Mouse (Mus musculus) urinary bladder, postnatal 14 days (tissue): ENCODE measurements at regions not wholly inside any gene's neighbourhood (a gene's known extent, or its start where the extent isn't known, plus 50 kb on each side); places are given as distances from the start of the nearest gene placed in this dataset.

Experiments
- DNase-seq: peaks from one replicate; pipeline ENCODE4 v3.0.0; 2021; ENCODE audit warnings: low spot score

DNA sequence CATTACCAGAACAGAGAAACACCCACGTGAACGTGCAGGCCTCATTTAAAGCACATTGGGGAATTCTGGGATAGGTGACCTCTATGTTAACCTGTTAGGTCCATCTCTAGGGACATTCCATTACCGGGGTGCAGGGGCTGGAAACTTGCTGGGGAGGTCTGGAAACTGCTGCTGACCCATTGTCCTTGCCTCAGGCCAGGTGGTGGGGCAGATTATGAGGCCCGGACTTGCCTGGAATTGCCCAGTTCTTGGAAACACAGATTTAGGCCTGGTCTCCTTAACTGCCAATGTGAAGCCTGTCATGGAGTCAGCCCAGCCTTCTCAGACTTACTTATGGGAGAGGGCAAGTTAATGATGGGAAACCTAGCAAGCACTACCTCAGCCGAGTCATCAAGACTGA, 175.3 kb upstream of the Klf7 start:
- no peak for DNase-seq

DNA sequence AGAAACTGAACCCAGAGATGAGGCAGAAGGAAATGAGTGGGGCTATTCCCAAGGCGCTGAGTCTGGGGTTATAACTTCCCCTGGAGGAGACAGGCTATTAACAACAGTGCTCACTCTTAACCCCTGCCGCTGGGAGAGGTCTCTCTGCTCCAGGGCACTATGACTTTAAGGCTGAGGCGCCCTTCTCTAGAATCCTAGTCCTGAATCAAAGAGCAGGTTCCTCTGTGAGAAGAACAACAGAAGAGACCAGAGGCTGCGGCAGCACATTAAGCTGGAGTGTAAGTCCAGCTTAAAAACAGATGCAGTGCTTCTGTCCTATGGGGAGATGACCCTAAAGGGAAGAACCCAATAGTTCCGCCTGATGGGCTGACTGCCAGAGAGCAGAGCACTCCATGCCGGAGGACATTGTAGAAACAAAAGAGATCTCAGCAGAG, 173.4 kb upstream of the Klf7 start:
- DNase-seq: peak; percentile 12

DNA sequence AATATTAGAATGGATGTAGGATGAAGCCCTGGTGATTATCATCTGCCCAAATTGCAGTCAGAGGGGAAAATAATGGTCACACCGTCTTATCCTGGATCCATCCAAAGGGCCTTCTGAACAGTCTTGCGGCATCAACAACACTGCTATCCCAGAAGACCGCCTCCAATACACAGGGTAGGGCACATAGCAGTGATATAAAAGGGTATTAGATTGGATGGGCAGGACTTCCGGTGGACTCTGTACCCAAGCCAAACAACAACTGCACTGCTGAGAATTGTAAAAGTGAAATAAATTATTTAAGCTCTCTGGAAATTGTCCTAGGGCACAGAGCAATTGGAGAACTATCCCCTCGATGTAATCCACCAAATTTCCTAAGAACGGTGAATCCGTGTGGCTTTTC, 173.0 kb upstream of the Klf7 start:
- no peak for DNase-seq

DNA sequence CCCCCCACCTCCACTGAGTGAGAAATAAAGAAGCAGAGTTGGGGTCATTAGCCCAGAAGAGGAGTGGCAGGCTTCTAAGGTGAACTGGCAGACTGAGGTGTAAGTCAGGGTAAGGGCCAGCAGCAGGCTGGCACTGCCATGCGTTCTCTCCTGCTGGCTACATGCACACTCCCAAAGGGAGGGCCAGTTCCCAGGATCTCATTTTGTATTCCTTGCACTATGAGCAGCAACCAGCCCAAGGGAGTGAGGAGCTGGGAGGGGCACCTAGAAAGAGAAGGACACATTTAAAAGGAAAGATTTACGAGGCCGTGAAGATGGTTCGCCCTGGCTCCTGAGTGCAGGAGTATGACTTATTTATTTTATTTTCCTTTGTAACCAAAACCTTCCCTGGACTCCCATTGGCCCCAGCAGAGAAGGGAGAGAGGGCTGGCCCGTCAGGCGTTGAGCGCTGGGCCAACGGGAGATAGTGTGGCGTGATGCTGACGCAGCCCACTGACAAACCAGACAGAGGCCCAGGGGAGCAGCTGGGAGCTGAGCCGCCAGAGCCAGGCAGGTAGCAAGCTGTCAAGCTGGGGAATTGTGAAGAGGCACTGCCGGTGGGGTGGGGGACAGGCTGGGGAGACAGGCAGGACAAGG, 166.8 kb upstream of the Klf7 start:
- DNase-seq: peak; percentile 41

DNA sequence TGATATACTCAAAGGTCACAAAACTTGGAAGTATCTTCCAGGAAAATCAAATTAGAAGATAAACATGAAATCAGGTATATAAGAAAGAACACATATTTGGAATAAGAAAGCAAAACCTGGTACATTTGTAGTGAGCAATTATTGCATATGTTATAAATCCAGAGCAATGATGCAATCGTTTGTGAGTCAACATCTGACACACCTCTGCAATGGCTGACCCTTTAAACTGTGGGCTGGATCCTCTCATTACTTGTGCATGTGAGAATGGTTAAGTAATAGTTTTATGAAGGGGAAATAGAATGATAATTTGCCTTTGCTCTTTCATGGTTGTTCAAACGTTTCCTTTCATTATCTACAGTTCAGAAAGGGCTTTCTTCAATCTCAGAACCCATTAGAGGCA, 165.0 kb upstream of the Klf7 start:
- DNase-seq: no peak

DNA sequence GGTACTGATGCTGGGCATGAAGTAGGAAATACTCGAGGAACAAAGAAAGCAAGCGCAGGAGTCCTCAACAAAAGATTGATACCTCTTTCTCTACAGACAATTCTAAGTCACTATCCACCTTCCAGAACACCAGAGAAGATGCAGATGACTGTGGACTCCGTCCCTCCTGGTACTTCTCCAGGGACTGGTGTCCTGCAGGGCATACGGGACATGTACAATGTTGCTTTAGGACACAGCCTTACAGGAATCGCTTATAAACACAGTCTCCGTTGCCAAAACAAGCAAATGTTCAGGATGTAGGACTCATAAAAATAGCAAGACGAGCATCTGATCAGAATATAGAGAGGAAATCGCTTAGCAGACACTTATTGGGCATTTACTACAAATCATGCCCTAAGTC, 162.6 kb upstream of the Klf7 start:
- DNase-seq: no peak

DNA sequence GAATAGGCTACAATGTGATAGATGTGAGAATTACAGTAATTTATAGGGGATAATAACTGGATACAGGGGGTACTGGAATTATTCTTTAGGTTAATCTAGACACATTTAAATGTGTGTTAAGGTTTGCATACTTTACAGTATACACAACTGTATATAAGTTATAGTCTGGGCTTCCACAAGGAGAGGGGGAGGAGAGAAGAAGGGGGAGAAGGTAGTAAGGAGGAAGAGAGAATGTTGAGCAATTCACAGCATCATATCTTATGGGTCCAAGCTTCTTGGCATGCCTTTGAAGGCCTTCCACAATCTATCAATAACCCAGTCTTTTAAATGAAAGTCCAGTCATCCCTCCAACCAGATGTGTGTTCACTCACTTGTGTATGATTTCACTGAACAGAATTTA, 153.8 kb upstream of the Klf7 start:
- no peak for DNase-seq

DNA sequence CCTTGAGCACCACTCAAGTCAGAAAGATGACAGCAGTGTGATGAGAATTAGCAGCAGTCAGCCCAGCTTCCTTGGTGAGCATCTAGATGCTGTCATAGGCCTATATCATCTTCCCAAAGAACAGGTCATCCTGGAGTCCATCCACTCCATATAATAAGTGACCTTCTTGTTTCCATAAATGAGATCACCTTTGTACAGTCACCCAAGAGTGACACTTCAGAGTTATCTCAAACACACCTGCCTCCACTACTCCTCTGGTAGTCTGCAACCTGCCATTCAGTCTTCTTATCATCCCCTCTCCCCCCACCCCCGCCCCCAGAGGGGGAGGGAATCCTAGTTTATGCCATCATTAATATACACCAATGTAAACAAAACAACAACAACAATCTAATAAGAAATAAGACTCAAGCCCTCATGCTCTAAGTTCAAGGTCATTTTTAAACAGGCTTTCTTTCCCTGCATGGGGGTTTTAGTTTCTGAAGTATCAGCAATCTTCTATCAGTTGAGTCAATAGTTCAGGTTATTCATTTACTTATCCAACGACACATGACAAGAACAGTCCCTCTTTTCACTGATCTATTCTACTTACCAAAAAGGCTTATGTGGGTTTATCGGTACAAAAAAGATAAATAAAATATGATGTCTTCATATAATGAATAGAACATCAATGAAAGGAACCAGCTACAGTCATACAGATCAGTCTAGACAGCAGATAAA, 153.2 kb upstream of the Klf7 start:
- no peak for DNase-seq

DNA sequence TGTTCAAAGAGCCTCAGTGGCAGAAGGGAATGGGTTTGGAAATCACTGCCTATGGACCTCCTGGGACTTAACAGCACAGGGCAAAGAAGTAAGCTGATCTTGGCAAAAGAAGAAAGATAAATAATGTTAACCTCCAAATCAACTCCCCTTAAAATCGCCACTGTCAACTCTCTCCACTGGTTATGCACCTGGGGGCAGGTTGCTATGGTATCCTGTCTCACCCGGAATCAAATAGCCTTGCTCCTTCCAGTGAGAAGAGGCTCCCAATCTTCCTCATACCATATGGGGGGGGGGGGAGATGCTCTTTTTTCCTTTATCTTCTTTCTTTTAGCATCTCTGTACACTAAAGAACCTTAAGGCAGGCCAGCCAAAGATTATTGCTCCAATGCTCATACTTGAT, 135.2 kb upstream of the Klf7 start:
- DNase-seq: no peak

DNA sequence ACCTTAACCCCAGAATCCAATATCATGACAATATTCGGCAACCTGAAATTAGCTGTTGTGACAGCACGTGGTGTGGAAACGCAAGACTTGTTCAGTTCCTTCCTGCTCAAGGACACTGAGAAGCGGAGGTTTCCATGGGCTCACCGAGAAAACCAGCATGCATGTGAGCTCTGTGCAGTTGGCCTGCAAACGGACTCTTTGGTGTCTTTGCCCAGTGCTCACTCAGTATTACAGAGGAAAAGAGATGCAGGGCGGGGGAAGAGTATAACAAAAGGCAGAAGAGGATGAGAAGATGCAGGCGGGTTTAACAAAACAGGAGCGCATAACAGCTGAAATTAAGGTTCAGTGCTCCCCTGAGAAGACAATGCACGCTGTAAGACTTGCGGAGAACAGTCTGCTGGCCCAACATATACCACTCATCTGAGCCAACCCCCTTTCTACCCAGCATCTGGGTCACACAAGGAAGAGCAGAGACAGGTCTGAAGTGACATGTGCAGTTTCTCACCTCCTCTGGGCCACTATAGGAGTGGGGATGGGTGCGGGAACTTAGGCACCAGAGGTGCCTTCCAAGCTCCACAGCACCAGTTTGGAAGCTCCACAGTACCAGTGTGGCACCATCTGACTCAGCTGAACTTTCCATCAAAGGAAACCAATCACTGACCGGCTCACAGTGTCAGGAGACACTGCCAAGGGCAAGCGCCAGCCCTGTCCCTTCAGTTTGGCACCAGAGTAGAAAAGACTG, 133.6 kb upstream of the Klf7 start:
- DNase-seq: no peak

DNA sequence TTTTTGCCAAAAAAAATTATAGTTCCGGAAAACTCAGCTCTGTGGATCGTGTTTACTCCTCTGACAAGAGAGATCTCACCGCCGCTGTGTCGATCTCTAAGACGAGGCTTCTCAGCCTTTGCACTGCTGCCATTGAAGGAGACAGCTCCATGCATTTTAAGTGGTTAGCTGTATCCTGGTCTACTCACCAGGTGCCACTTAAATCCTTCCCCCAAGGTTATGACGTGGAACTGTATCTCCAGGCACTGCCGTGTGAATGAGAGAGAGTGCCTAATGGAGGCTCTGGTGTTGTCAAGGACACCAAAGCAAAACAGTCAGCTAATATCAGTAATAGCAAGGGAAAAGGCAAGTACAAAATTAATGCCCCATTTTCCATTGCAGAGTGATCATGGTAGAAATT, 132.6 kb upstream of the Klf7 start:
- DNase-seq: no peak

DNA sequence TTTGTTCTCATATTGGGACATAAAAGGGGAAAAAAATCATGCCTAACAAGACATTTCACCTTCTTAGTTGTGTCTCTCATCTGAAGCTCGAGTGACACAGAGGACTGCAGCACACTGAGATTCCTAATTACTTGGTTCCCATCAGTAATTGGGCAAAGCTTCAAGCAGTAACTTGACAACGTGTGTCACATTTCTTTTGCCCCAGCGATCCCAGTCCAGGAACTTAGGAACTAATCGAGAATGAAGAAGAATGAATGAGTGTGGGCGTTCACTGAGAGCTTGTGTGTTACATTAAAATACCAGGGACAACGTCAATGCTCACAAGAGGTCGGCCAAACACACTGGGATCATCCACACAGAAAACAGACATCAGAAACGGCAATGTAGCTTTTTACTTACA, 131.9 kb upstream of the Klf7 start:
- DNase-seq: no peak

DNA sequence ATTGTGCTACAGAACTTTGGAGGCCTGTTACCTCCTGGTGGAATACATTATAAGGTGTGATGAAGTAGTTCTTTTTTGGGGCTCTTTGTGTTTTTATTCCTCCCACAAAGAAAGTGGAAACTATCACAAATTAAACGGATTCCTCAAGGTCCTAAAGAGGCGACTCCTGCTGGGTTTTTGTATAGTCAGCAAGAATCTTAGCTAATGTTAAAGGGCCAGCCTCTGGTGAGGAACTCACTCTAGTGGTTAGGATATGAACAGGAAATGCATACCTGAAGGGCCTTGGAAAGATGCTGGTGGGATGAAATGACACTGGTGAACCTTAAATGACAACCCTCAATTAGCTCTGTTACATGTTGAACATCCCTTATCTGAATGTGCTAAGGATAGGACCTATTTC, 120.3 kb upstream of the Klf7 start:
- DNase-seq: no peak

DNA sequence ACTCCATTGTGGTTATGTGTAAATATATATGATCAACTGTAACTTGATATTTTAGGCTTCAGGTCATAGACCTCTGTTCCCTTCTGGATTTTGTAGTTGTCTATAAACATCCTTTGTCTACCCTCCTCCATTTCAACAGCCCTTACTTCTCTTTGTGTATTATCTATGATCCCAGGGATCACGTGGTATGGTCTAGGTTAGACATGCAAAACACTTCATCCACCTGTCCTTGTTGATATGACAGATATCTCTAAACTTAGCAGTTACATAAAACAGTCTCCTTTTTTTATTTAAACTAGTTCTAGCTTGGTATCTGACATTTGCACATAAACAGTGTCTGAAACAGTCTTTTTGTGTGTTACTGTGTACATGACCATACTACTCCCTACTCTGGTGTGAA, 107.6 kb upstream of the Klf7 start:
- DNase-seq: no peak

DNA sequence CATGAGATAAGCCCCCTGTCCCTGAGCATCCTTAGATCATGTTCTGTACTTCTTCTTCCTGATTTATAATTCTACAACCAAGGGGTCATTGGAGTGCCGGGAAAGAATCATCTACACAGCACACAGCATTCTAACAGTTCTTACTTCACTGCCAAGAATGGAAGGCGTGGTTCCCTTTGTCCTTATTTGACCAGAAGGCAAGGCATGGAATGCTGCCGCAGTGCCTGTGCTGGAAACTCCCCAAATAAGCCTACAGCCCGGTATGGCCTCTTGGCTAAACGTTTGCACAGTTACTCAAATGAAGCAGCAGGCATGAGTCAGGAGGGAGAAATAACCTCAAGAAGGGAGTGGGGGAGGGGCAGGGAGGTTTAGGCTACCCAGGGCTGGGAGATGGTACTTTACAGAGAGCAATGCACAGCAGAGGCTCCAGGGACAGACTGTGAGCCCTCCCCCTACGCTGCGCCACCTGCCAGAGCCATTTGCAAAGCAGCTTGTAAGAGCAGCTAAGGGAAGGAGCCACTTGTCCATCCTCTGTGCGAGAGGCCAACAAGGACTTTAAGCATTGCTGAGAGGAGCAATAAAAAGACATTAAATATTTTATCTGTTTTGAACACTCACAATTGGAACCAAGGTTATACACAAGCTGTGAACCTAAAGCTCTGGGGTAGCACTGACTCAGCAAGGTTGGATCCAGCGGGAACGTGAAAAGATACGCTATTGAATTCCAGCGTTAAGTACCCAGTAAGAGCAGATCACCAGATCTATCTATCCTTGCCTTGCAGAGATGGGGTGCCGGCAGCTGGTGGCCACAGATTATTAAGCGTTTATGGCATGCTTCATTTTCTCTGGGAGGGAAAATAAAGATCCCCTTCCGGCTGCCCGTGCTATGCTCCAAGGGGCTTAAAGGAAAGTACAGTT, 104.2 kb upstream of the Klf7 start:
- peak; percentile 65 for DNase-seq

DNA sequence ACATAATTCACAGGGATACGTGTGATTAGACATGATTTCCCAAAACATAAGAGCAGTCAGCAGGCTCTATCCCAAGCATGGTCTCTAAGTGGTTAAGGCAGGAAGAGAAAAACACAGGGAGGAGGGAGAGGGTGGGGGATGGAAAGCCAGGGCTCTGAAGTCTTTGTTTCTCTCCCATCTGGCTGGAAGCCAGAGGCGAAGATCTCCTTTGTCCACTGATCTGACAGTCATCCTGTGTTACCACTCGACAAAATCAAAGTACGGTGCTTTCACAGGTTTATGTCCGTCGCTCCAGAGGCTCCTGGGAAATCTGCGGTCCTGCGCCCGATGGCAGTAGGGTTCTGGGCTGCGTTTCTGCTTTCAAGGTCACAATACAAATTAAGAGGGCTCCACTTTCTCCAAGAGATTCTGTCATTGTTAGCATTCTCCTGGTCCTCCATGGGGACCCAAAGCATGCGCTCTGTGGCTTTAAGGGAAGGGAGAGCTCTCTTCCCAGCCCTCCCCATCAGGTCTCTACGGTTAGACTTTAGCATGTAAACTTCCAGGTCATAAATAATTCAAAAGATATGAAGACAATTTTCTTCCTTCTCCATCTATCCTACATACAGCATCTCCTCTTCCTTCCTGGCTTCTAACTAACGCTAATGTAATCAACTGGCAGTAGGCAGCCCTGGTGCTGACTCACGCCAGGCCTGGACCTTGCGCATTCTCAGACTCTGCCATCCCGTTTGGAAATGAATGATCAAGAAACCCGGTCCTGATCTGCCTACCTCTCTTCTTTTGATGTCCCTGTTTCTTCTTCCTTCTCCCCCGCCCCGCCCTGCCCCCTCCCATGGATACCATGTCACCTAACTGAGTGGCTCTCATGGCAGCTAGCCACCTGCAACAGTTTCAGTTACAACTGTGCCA, 102.0 kb upstream of the Klf7 start:
- DNase-seq: no peak

DNA sequence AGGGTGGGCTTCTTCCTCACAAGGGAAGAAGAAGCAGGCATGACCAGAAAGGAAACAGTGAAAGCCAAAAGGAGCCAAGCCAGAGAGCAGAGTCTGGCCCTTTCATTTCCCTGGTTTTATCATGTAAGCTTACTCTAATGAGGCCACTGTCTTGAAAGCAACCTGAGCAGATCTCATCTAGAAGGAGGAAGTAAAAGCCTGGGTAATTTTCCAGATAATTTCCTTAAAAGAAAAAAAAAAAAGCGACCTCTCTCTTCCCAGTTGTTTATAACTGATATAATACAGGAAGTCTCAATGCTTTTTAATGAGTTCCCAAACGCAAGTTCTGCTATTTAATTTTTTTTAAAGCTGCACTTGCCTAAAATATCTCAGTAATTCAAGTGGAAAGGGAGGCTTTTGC, 100.4 kb upstream of the Klf7 start:
- no peak for DNase-seq

DNA sequence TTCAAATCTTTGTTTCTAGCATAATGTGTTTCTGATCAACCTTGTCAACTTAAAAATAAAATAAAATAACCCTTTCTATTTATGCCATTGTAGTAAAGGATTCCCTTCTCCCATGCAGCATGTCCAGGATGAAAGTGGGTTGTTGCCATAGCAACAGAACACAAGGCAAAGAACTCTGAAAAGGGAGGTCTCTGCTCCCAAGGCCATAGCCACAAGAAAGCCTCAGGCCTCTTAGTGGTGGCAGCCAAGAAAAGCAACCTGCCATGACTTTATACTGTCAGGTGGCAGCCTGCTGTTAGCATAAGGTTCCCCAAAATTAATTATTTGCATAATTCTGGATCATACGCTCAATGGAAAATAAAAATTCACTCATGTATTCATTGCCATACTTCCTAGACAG, 98.4 kb upstream of the Klf7 start:
- DNase-seq: no peak

DNA sequence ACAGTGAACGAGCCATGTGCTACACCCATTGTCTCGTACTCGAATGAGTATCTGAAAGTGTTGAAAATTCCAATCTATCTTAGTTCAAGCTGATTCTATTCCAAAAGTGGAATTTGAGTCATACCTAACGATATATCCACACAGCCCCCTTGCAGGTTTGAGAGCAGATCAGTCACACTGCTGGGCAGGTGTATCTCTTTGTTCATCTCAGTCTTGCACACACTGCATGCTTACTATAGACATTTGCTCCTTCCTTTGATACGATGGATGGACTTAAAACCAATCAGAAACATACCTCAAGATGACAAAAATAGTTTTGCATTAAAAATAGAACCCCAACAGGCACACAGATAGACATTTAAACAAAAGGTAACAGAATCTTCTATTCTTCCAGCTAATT, 98.0 kb upstream of the Klf7 start:
- DNase-seq: no peak

DNA sequence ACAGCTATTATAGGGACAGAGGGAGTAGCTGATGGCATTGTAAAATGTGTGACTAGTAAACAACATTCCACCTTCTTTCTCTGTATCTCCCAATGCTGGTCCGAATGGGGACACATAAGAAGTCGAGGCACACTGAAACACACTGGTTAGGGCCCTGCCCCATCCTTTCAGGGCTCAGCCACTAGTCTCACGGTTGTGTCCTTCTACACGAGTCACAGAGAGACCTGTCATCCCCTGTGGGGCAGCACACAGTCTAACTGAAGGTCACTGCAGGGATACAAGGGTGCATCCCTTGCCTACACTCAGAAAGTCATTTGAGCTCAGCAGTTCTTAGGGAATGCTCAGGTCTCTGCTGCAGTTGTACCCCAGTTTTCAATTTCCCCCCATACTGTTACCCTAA, 93.6 kb upstream of the Klf7 start:
- DNase-seq: no peak

DNA sequence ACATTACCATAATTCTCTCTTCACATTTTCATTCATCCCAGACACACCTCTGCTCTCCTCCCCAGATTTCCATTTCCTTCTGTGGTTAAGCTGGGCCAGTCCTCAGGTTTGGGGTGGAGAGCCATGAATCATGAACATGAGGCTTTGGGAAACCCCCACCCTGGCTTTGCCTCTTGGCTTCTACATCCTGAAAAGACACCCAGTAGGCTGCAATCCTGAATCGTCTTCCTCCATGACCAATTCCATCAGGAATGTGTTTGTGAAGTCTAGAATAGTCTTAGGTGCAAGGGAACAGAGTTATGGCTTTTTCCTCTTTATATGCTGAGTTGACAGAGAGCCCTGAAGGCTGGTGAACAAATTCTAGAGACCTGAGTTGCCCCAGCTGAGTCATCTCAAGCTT, 87.0 kb upstream of the Klf7 start:
- no peak for DNase-seq
